Mouse (Mus musculus): ENCODE measurements around the gene Pgm1.

The Pgm1 gene

DNA sequence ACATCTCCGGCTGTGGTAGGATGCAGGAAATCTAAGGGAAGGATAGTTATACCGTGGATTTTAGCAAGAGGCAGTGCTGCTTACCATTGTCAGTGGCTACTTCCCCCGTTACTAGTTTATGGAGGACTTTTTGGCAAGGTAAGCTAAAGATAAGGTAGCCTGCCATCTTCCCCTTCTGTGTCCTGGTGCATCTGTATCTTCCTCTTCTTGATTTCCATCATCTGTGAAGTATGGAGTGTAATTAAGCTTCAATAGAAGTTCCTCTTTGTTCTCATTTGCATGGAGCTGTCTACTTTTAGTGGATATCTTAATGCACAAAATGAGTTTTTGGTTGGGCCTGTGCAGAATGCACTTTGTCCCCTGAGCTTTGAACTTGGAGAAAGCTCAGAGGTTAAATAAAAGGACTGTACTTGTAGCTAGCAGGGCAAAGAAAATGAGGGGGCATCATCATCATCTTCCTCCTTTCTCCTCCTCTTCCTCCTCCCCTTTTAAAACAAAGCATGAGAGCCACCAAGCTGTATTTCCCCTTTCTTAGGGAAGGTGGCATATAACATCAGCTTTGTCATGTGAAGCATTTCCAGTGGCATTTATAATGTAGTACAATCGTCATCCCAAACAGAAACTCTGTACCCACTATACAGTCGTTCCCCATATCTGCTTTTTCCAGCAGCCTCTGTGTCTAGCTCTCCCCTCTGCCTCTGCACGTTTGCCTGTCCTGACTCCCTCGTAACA, 29.0 kb downstream of the Pgm1 start:
- DNase-seq, result no peak

DNA sequence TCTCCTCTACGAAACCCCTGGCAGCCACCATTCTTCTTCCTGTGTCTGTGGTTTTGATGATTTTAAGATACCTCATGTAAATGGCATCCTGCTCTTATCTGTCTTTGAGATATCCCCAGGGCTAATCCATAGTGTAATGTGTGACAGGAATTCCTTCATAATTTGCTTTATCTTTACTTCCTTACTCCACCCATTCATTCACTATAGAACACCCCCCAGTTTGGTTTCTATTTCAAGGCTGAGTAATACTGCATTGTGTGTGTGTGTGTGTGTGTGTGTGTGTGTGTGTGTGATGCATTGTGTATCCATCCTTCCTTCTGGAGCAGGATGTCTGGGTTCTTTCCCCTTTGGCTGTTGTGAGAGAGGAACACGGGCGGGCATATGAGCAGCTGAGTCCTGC, 30.1 kb downstream of the Pgm1 start:
- no peak for DNase-seq

DNA sequence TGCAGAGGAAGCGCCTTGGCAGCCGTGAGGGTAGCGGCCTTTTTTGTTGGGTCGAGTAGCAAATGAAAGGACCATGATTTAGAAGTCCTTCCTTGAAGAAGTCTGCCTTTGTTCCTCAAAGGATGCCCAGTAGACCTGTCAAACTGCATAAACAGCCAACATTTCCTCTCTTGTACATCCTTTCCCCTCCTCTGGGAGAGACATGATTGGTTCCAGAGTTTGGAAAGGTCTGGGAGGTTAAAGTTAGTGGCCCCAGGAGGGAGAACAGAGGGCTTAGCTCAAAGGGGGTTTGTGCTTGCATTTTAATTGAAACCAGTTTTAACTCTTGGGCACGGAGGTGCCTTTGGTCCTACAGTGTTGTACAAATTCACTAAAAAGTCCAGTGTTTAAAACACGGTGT, 37.3 kb downstream of the Pgm1 start:
- no peak for DNase-seq

DNA sequence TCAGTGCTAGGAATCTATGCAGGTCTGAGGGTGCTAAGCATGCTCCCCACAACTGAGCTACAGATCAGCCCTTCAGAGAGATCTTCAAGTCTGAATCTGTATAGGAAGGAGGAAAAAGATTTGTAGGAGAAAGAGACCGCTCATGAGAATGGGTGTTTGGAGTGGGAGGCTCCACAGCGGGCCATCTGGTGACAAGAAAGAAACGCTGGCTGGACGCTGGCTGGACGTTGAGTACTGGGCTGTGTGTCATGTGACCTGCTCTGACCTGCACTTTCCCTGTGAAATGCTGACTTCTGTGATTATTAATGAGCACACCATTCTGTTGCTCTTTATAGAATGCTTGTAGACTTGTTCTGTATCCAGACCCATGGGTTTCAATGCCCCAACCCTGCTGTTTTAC, 40.1 kb downstream of the Pgm1 start:
- no peak for DNase-seq

DNA sequence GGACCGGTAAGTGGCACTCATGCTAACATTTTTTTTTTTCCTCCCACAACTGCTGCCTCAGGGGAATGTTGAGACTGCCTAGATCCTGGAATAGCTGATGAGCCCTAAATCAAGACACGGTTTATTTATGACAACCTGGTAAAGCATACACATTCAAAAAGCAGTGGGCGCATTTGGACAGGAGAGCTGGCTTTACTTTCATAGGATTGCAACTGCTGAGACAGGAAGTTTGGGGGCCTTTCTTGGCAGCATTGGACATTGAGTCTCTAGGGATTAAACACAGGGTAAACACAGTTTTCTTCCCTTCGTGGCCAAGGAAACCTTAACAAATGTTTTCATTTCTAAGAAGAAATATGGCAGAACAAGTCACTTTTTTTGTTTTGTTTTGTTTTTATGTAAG, 40.9 kb downstream of the Pgm1 start:
- DNase-seq, result no peak

DNA sequence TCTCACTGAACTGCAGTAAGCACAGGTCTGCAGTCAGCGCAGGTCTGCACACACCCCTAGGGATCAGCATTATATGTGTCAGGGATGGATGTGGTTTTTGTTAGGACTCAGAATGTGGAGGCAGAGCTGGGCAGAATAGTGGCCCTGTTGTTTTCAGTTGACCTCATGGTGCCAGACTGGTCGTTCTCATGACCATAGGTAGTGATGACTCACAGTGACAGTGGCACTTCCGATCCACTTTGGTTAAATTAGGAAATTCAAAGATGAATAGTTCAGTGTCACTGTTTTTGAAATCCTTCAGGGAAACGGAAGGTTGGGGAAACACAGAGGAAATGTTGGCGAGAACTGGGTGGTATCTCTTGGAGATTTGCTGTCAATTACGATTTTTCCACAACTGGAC, 43.7 kb downstream of the Pgm1 start:
- DNase-seq, result no peak

DNA sequence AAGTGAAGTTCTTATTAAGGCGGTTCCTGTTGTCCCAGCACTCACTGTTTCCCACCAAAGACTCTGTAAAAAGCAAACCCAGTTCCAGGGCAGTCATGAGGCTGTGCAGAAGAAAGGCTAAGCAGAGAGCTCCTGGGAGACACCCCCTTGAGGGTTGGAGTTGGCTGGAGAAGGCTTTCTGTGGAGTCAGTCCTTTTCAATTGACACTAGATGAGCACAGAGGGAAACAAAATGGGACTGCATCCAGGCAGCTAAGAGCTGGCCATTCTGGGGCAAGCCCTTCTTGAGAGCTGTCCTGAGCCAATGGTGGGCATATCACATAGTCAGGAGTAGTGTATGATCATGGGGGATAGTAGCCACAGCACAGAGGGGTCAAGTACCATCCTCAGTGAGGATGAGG, 44.7 kb downstream of the Pgm1 start:
- peak; percentile 21 for DNase-seq

DNA sequence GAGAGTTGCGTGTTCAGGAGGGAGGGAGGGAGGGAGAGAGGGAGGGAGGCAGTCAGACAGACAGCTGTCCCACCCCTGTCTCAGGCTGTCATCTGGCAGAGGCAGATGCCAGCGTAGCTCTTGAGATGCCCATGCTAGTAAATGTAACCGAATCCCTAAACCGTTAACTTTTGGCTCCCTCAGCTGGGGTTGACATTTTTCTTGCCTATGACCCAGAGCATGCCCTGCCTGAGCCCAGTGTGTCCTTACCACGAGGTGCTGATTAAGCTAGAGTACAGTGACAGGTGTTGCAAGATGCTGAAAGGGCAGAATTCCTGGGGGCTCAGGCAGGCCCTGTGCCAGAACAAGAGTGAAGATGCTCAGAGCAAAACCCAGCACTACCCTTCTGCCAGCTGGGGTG, 45.2 kb downstream of the Pgm1 start:
- DNase-seq, result no peak

DNA sequence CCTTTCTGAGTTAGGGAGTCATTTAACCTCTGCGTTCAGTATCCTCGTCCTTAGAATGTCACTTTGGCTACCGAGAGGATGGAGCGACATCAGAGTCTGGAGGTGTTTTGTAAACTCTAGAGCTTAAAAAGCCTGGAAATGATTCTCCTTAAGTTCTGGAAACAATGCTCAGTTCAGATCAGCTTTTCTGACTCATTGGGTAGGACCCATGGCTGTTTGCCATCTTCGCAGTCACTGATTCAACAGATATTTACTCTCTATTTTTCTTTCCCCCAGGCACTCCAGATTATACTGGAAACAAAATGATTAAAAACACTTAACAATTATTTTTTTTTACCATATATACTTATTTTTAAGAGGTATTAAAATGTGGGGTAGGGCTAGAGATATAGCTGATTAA, 50.1 kb downstream of the Pgm1 start:
- no peak for DNase-seq

DNA sequence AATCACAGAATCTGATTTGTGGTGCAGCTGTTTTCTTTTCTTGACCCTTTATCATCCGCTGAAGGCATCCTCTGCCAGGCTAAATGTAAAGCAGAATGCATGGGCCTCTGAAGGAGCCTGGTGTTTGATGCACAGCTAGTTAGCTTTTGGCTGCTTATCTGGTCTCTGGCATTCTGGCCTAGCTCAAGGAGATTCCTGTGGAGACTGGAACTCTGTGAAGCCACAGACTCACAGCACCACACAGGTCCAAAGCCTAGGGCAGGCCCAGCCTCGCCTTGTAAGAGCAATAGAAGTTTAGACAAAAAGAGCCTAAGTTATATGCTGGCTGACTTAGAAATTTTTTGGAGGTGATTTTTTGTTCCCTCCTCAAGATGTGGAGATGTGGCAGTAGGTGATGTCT, 52.0 kb downstream of the Pgm1 start:
- DNase-seq, result no peak

DNA sequence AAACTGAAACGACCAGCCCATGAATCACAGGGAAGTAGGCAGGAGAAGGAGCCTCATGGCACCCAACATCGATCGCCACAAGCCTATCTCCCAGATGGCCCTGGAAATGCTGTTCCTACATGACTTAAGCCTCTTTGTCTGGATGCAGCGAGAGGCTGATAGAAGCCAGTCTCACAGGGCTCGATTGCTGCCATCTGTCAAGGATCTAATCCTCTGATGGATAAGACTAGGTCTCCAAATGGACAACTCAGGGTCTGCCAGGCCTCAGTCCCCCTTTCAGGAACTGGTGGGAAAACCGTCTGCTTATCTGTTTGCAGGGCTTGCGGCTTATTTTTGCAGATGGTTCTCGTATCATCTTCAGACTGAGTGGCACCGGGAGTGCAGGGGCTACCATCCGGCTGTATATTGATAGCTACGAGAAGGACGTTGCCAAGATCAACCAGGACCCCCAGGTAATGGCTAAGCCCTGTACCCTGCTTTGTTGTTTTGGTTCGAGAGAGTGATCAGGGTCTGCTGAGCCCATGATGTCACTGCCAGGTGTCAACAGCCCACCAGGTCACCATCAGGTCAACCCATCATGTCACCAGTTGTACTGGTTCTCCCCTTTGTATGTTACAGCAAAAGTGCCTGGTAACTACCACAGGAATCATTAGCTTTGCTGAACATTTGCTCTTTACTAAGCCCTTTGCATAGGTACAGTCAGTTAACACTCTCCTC, 54.6 kb downstream of the Pgm1 start:
- DNase-seq, result no peak

DNA sequence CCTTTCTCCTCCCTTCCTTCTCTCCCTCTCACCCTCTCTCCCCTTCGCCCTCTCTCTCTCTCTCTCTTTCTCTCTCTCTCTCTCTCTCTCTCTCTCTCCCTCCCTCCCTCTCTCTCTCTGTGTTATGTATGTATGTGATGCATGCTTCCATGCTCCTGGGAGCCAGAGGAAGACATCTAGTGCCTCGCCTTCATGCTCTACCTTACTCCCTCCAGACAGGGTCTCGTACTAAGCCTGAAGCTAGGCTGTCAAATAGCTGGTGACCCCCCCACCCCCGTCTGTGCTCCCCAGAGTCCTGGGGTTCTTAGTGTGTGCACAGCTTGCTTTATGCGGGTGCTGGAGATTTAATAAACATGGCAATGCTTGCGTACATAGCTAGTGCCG, 55.1 kb downstream of the Pgm1 start:
- no peak for DNase-seq

DNA sequence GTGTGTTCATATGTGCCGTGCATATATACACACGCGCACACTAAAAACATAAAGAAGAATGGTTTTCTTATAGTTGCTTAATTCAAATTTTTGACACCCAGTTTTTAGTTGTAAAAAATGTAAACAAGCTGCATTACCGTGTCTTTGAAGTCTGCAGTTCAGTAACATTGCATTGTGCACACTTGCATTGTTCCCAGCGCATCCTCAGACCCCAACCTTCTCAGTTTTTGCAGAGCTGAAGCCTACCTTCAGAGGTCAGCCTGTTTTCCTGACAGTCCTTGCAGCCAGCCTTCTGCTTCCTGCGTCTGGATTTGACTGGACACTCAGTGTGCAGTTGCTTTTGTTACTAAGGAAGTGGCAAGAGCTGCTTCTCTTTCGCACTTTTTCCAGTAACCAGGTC, 55.9 kb downstream of the Pgm1 start:
- no peak for DNase-seq

DNA sequence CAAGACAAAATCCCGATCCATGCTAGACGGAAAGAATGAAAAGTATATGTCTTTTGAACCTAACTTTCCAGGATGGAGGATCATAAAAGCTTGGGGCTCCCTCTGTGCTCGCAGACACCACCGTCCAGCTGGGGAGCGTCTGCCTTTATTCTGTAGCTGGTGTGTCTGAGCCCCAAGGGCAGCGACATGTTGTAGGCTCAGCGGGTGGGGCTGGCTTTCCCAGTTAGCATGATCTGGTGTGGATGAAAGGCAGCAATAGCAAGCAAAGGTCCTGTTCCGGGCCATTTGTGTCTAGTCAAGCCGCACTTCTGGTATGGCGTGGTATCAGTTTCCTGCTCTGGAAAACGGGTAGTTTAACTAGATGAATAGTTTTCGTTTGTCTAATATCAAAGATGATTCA, 56.4 kb downstream of the Pgm1 start:
- DNase-seq, result no peak

DNA sequence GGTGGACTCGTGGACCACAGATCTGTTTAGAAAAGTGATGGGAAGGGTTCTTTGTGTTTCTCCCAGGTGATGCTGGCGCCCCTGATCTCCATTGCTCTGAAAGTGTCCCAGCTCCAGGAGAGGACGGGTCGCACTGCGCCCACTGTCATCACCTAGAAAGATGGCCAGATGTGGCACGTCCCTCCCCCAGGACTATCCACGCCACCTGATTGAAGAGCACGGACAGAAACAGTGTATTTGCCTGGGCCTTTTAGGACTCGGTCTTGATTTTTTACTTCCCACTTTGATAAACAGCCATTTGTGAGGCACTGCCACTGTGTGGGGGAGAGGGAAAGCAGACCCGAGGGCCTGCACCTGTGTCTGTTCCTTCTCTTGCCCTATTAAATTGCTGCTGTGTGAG, 57.4 kb downstream of the Pgm1 start:
- DNase-seq, result no peak

DNA sequence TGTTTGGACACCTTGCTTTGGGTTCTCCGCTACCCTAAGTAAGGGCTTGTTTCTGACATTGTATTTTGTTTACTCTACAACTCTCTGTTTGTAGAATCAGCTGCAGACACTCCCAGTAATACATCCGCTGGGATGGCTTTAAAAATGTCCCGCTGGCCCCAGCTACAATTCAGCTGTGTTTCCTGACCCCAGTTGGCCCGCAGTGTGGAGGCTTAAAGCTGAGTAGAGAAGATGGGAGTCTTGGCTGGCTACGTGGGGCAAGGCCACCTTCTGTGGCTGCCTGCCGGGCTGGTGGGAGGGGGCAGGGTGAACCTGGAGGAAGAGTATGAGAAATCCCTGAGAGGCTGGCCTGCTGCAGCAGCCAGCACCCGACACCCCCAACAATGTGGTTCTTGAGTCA, 59.6 kb downstream of the Pgm1 start:
- no peak for DNase-seq

DNA sequence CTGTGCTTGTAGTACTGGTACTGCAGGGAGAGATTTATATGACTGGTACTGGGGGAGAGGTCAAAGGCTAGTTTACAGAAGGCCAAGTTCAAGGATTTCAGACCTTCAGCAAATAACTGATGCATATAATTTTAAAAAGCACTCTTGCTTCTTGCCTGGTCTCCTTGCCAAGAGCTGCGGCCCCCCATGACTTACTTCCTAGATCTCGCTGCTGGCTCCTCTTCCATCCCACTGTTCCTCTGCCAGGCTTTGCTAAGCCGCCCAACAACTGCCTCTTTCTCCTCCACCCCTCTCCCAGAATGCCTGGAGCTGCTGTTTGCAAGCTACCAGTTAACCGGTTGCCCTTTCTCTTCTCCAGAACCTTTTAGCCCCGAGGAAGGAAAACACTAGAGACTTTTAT, 71.8 kb downstream of the Pgm1 start:
- DNase-seq, result no peak

DNA sequence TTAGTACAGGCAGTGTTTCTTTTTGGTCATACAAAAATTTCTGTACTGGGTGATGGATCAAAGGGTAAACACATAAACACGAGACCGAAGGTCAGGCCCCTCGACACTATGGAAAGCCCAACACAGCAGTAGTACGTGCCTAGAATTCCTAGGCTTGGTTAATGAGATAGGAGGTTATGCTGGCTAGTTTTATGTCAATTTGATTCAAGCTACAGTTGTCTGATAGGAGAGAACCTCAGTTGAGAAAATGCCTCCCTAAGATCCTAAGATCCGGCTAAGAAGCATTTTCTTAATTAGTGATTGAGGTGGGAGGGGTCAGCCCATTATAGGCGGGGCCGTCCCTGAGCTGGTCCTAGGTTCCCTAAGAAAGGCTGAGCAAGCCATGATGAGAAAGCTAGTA, 72.6 kb downstream of the Pgm1 start:
- no peak for DNase-seq

DNA sequence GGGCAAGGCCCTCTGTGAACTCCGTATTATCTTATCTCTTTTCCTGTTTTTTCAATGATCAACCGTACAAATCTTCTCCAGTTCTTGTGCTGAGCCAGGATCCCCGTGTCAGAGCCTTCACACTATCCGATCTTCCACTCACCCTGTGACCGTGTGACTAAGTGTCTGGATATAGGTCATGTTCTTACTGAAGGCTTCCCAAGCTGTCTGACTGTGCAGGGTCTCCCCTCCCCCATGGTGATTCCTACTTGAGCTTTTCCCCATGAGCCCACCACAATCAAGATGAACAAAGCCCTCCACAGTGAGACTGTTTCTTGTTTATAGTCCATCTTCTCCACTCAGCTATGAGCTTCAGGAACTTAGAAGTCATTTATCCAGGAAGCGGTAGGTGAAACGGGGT, 78.5 kb downstream of the Pgm1 start:
- DNase-seq, result no peak

DNA sequence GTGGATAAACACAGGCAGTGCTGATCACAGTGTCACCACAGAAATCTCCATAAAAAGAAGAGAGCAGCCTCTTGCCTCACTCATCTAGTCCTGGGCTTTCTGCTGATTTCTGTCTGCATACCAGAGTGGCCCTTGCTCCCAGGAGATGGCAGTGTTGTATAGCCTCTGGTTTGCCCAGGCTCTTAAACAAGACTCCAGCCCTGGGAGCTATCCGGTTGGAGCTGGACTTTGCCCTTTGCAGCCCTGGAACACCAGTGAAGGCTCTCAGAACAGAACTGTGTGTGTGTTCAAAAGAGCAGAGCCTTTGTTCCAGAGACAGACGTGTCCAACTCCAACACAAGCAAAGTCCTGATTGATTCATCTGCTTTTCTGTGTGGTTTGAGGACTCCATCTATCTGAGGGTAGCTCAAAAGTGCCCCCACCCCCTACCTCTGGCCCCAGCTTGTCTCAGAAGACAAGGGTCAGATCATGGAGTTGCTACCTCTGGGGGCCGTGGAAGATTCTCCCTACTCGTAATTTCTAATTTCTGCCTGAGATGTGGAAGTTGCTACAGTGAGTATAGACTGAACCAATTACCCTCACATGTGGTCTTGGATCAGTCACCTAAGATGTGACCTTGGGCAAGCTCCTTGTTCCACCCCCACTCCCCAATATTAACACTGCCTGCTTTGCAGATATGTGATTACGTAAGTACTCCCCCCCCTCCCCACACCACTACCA, 79.3 kb downstream of the Pgm1 start:
- DNase-seq, result peak; percentile 58

DNA sequence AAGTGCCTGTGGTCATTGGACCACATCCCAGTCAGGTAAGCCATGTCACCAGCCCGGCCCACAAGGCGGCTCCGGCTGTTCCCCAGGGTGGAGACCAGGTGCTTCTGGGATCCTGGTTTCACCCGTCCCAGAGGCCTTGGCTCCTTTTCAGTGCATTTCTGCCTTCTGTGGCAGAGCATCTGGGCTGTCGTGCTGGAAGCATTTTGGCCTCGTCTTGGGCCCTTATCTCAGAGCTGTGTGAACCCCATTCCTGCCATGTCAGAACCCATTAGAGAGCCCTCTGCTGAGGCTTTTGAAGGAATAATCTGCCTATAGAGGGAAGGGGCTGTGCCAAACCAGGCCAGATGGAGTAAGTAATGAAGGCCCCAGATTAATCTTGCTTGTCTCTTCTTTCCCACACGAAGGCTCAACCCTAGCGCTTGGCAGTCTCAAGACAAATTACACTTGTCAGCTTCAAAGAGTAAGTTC, 80.0 kb downstream of the Pgm1 start:
- DNase-seq, result no peak

DNA sequence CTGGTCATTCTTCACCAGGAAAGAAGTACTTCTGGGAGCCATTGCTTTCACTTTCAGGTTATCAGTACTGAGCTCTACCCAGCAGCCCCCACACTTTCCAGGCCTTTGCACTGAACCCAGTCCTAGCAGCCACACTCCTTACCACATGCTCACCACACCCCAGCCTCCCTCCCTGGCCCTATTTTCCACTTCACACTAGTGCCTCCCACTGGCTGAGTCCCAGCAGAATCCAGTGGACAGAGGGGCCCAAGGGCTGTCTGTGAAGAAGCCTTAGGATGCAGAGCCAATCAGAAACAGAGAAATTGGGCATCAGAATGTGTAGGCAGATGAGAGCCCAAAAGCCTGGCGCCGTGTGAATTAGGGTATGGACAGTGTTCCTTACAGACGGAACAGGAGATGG, 81.7 kb downstream of the Pgm1 start:
- DNase-seq, result no peak

DNA sequence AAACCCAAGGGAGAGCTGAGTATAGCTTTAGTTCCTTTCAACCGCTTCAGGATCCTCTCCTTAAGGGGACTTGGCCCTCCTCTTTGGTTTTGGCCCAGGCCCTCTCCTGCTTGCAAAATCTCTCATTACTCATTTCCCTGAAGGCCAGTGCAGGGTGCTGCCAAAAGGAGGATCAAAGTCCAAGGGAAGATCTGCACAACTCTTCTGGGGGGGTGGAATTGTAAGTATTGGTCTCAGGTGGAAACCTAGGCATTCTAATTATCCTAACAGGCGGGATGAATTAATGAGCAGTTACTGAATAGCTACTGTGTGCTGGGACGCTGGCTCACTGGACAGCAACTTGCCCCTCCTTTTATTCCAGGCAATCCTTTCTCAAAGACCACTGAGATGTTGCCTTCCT, 82.3 kb downstream of the Pgm1 start:
- DNase-seq, result no peak

DNA sequence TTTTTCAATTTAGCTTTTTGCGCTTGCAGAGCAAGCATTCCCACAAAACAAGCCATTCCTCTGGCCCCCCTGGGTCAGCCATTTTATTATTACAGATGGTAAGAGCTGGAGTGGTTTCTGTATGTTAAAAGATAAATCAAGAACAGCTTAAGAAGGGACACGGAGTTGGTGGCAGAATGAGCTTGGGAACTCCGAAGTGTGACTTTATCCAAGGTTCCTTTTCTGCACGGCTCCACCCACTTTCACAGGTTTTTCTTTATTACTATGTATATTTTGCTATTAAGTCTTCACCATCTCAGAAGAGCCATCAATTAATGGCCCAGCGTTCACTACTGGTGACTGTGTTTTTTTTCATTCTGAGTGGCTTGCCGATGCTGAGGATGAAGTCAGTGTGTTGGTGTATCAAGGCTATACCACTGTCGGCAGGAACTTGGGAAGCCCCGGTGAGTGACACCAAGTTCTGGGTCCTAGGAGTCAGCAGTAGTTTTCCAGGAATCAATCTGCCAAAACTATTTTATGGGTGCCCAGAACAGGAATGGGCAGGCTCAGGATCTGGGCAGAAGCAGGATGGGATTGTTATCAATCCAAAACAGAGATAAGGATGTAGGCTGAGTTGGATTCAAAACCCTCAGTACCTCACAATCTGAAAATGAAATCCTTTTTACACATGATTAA, 83.3 kb downstream of the Pgm1 start:
- no peak for DNase-seq

Data from cerebellum, adult 9-10 months (tissue).